Mouse (Mus musculus) lung, embryonic 16.5 days (tissue): ENCODE measurements around the gene Scamp1. TPM values are rescaled to one million over a fixed set of nuclear protein-coding genes. Genes with fewer than 3 reads are reported as not detected.

Experiments
- ATAC-seq: fragments of 200-750 bp; cut with Nextera tagmentation; 2 replicates; pipeline ENCODE4 v1.8.0; 2017; ENCODE audit warnings: low read depth, mild to moderate bottlenecking, moderate library complexity
- H3K27ac ChIP-seq: fragments of 300-500 bp; sonication (generic); 2 replicates; pipeline ENCODE4 v1.5.1; 2014; ENCODE audit warnings: mild to moderate bottlenecking, control low read depth, low read length
- H3K27me3 ChIP-seq: fragments of 300-500 bp; sonication (generic); 2 replicates; pipeline ENCODE4 v1.6.1; 2014; ENCODE audit warnings: low read depth, low read length, mixed read lengths; ENCODE audit not compliant: control insufficient read depth, insufficient read depth
- H3K36me3 ChIP-seq: fragments of 300-500 bp; sonication (generic); 2 replicates; pipeline ENCODE4 v1.6.1; 2014; ENCODE audit warnings: low read length; ENCODE audit not compliant: control insufficient read depth, insufficient read depth
- H3K4me1 ChIP-seq: fragments of 300-500 bp; sonication (generic); replicated peaks from 2 replicates; pipeline ENCODE4 v1.6.1; 2014; ENCODE audit warnings: low read length, mixed read lengths; ENCODE audit not compliant: control insufficient read depth, insufficient read depth
- H3K4me2 ChIP-seq: fragments of 300-500 bp; sonication (generic); 2 replicates; pipeline ENCODE4 v1.6.1; 2014; ENCODE audit warnings: low read depth, low read length, control low read depth
- H3K4me3 ChIP-seq: fragments of 300-500 bp; sonication (generic); 2 replicates; pipeline ENCODE4 v1.5.1; 2014; ENCODE audit warnings: mild to moderate bottlenecking, low read length, control low read depth
- H3K9ac ChIP-seq: fragments of 300-500 bp; sonication (generic); 2 replicates; pipeline ENCODE4 v1.6.1; 2014; ENCODE audit warnings: low read length, control low read depth
- H3K9me3 ChIP-seq: fragments of 300-500 bp; sonication (generic); 2 replicates; pipeline ENCODE4 v1.6.1; 2016; ENCODE audit warnings: low read length; ENCODE audit not compliant: control insufficient read depth
- WGBS: fragments of 180-500 bp; shearing (Covaris S2); extraction: QIAGEN DNeasy Blood & Tissue Kit; methylation state at CpG from one replicate; pipeline ENCODE4 v1.1.7; 2014; 5-methylcytosine and 5-hydroxymethylcytosine counted together
- polyA plus RNA-seq: library from polyadenylated mRNA; unstranded; fragments of >200 nt; fragmentation: Nextera tagmentation; extraction: Ambion mirVana; gene quantifications from 2 replicates; pipeline ENCODE4 v1.2.1, GENCODE M21; 2015

The Scamp1 gene
- polyA plus RNA-seq, 1 experiment from 2014 or later: 33.0 TPM

DNA sequence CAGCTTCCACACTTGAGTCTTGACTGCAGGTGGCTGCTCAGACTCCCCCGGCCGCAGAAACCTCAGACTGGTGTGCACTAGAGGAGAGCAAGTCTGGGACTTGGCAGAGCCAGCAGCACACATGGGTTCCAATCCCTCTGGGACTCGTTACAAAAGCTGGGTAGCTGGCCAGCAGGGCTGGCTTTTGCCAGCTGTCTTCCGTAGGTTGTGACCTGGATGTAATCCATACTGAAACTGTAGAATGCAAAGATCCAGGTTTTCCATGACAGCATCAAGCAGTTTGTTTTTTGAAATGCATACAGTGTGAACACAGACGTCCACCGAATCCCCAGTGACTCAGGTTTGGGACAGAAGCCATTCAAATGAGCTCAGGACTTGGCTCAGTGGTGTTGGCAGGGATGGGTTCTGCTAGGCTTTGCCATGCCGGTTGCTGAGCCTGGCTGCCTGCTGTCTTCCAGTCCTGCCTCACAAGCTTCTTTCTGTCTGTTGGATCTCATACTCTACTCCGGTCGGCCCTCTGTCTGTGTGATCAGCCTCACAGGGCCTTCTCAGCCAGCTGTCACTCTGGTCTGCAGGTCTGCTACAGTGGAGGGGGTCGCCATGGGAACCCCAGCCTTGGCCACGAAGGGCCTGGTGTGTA, 107.1 kb downstream of the Scamp1 start:
- Histone ChIP-seq H3K4me1 (peaks cover 30% of the 10 kb centered on the region), H3K4me3 (no peak overlapping the region), H3K9ac (no peak overlapping the region), H3K27ac (peak overlapping the region; percentile 64), H3K4me2 (no peak overlapping the region), H3K36me3 (no peaks in the 10 kb centered on the region), H3K27me3 (no peaks in the 10 kb centered on the region), H3K9me3 (no peaks in the 10 kb centered on the region)
- peak; percentile 36; the same call in 1 of the 2 replicates for ATAC-seq
- 55% methylated on average over 11 of the region's 11 CpGs for WGBS

GRCm38 (mm10) chr13:94177148-94177547, 108.5 kb downstream of the Scamp1 start:
- Histone ChIP-seq H3K9ac (no peak overlapping the region), H3K4me2 (no peak overlapping the region), H3K27ac (no peak overlapping the region), H3K4me1 (peaks cover 34% of the 10 kb centered on the region), H3K36me3 (no peaks in the 10 kb centered on the region), H3K9me3 (no peaks in the 10 kb centered on the region), H3K4me3 (no peak overlapping the region), H3K27me3 (no peaks in the 10 kb centered on the region)
- no peak for ATAC-seq
- 52% methylated on average over 7 of the region's 7 CpGs for WGBS

DNA sequence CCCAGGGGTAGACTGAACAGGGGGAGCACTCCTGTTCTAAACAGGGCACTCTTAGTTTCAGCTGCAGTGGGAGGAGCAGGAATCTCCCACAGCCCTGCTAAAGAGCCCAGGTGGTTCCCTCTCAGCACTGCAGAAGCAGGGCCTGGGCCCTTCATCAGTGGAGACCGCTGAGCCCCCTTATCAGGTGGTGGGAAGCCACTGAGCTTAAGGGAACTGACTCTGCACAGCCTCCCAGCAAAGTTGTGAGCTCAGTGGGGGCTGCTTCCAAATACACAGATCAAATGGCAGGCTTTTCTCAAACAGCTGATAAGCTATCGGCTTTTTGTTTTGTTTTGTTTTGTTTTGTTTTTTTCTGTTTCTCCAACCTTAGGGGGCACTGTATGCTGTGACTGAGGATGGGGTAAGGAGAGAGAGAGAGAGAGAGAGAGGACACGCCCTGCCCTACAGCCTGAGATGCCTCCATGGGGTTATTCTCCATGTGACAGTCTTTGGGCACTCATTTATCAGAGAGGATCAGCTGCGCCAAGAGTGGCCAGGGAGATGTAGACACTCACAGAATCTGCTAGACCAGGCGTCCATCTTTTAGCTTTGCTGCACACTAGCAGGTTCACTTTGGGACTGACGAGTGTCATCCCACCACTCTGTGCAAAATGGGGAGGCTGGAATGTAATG, 110.1 kb downstream of the Scamp1 start:
- no peaks in the 10 kb centered on the region for H3K36me3 ChIP-seq
- no peaks in the 10 kb centered on the region for H3K27me3 ChIP-seq
- 0 out of 2 replicates have a peak overlapping the region, but pooled peaks have one; percentile 70 for H3K4me2 ChIP-seq
- 68% methylated on average over 6 of the region's 6 CpGs for WGBS
- H3K4me3 ChIP-seq: no peak overlapping the region; the same call in 1 of the 2 replicates
- no peaks in the 10 kb centered on the region for H3K9me3 ChIP-seq
- ATAC-seq: no peak
- peaks cover 27% of the 10 kb centered on the region for H3K4me1 ChIP-seq
- no peak overlapping the region for H3K27ac ChIP-seq
- H3K9ac ChIP-seq: no peak overlapping the region

- no peak; the same call in 1 of the 2 replicates for ATAC-seq
- peak overlapping the region; percentile 70 for H3K4me2 ChIP-seq
- peak overlapping the region; percentile 61 for H3K9ac ChIP-seq
- H3K4me1 ChIP-seq: peaks cover 27% of the 10 kb centered on the region
- H3K27me3 ChIP-seq: no peaks in the 10 kb centered on the region
- H3K27ac ChIP-seq: no peak overlapping the region
- no peaks in the 10 kb centered on the region for H3K9me3 ChIP-seq
- peak overlapping the region; percentile 51 for H3K4me3 ChIP-seq
- H3K36me3 ChIP-seq: no peaks in the 10 kb centered on the region
- WGBS: 30% methylated on average over 16 of the region's 16 CpGs
These were observed 110.9 kb downstream of the Scamp1 start for GRCm38 (mm10) chr13:94174577-94175279.

DNA sequence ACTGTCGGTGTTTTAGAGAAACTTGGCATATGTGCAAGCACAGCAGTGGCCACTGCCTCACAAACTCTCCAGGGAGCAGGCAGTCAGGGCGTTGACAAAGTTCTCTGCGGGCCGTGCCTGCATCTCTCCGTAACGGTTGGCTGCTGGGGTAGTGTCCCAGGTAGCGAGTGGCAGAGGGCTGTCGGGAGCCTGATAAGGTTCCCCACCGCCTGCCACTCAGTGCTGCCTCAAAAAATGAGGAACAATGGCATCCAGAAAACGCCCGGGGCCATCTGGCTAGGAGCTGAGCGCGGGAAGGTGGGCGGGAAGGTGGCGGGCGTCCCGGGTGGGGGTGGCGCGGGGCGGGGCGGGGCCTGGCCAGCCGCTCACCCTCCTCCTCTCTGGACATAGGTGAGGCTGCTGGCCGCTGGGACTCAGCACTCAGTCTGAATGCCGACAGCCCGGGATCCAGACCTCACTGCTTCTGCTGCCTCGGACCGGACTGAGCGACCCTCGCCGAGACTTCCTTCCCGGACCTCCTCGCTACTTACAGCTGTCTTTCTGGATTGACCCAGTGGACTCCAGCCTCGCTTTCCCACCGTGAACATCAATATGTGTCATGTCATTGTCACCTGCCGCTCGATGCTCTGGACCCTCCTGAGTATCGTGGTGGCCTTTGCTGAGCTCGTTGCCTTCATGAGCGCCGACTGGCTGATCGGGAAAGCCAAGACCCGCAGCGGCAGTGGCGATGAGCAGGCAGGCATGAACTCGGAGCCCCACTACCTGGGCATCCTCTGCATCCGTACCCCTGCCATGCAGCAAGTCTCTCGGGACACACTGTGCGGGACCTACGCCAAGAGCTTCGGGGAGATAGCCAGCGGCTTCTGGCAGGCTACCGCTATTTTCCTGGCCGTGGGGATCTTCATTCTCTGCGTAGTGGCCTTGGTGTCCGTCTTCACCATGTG, 111.8 kb downstream of the Scamp1 start:
- Histone ChIP-seq H3K27me3 (no peaks in the 10 kb centered on the region), H3K36me3 (no peaks in the 10 kb centered on the region), H3K9me3 (no peaks in the 10 kb centered on the region), H3K9ac (peak overlapping the region; percentile 61), H3K27ac (no peak overlapping the region), H3K4me3 (peak overlapping the region; percentile 51), H3K4me1 (peaks cover 27% of the 10 kb centered on the region), H3K4me2 (peak overlapping the region; percentile 70)
- peak; percentile 55 for ATAC-seq
- 3% methylated on average over 50 of the region's 55 CpGs for WGBS

DNA sequence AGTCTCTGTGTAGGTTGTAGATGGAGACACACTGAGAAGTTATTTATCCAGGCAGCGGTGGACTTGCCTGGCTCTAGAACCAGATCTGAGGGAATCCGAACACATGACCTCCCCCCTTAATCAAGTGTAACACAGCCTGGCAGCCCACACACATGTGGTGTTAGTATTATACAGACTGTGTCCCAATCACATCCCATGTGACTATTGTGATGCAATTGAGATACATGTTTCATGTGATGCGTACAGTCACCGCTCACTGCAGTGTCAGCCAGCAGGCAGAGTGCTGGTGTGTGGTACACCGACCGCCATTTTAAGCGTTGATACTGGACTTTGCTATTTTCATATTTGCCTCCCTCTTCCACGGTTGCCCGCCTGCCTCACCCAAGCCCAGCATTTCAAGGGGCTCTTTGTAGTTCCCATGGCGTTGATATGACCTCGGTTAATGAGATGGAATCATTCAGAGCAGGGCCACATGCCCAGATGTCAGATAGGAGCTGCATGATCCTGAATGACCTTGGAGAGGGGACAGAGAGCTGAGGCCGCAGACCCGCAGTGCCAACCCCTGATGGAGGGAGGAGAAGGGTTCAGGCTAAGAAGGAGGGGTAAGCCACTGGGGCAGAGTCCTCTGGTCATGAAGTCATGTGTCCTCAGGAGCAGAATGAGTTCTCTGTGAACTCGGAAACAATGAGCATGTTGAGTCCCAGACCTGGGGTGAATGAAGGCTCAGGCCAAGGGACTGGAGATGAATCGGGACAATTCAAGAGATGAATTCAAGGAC, 112.9 kb downstream of the Scamp1 start:
- 77% methylated on average over 15 of the region's 15 CpGs for WGBS
- H3K4me3 ChIP-seq: no peak overlapping the region
- H3K27me3 ChIP-seq: no peaks in the 10 kb centered on the region
- peak; percentile 36 for ATAC-seq
- no peaks in the 10 kb centered on the region for H3K36me3 ChIP-seq
- no peak overlapping the region for H3K4me2 ChIP-seq
- peaks cover 24% of the 10 kb centered on the region for H3K4me1 ChIP-seq
- H3K9me3 ChIP-seq: no peaks in the 10 kb centered on the region
- H3K9ac ChIP-seq: no peak overlapping the region
- H3K27ac ChIP-seq: no peak overlapping the region

DNA sequence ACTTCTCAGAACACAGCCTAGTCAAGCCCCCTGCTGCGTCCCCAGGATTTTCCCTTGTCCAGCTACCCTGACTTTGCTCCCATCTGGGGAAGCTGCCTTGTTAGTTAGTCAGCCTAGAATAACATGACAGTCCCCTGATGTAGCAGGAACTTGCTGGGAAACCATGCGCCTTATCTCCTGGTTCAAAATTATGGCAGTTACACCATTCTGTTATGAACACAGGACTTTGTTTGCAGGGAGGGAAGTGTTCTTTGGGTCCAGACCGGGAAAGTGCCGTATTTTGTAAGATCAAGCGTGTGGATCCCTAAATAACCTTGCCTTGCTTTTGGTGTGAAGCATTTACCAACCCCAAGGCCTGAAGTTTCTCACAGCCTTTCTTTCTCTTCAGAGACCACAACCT, 114.0 kb downstream of the Scamp1 start:
- Histone ChIP-seq H3K4me2 (no peak overlapping the region), H3K9ac (no peak overlapping the region), H3K4me3 (no peak overlapping the region), H3K9me3 (no peaks in the 10 kb centered on the region), H3K27ac (no peak overlapping the region), H3K36me3 (no peaks in the 10 kb centered on the region), H3K4me1 (peaks cover 24% of the 10 kb centered on the region), H3K27me3 (no peaks in the 10 kb centered on the region)
- no peak for ATAC-seq
- WGBS: 85% methylated on average over 5 of the region's 5 CpGs

- no peak for ATAC-seq
- no peaks in the 10 kb centered on the region for H3K9me3 ChIP-seq
- H3K4me2 ChIP-seq: no peak overlapping the region
- H3K4me3 ChIP-seq: no peak overlapping the region
- H3K4me1 ChIP-seq: peaks cover 15% of the 10 kb centered on the region
- no peak overlapping the region for H3K9ac ChIP-seq
- H3K36me3 ChIP-seq: no peaks in the 10 kb centered on the region
- no peak overlapping the region for H3K27ac ChIP-seq
- WGBS: 70% methylated on average over 6 of the region's 6 CpGs
- no peaks in the 10 kb centered on the region for H3K27me3 ChIP-seq
These were observed 116.2 kb downstream of the Scamp1 start for GRCm38 (mm10) chr13:94169325-94169916.
